Mouse (Mus musculus): ENCODE data around the gene Sdhaf1.
A peak's percentile ranks its signal among the peaks of the same experiment; 100 is the strongest.

Sdhaf1 gene

DNA sequence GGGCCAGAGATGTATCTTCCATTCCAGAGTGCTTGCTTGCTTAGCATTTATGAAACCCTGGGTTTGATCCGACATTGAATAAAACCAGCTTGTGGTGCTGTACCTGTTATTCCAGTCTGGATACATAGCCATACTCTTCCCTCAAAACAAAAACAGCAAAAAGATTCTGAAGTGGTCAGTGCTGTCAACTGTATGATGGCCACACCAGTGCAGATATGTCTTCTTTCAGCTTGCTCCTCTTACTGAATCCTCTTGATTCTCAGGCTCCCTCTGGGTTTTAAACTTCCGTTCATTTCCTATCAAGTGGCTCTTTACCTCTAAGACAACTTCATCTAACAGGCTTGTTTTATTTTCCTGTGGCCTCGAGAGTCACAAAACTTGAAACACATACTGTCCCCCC is at the start of gene Sdhaf1:
Gene Sdhaf1 (minus strand): TSS at position 101 of the 400 bp plus-strand sequence.
- no peak for DNase-seq

DNA sequence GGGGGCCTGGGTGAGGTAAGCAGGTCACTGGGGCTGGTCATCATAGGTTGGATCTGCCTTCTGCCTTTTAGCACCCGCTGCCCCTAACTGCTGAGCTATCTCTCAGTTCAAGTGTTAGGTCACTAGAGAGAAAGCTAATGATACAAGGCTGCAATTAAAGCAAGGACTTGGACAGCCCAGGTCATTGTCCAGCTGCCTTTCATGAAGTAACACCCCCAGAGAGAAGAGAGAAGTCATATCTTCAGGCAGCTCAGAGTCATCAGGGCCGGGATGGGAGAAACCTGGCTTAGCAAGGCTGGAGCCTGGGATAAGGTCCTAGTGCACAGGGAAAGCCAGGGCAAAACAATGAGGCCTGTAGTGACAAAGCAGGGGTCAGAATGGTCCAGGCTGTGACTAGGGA is 43.8 kb upstream of the Sdhaf1 start:
- no peak for DNase-seq

DNA sequence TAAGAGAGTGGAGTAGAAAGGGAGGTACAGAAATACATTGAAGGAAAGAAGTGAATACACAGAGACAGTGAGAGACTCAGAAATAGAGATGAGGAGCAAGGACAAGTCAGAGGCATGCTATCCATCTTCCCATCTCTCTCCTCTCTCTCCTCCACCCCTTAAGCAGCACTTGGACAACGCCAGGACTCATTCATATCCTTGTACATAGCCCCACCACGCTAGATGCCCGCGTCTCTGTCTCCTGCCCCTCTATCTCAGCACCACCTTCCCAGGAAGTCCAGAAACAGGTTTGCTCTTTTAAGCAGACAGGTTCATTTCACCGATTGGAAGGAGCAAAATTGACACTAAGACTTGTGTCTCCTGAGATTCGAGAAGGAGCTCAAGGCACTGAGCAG is 39.6 kb upstream of the Sdhaf1 start:
- no peak for DNase-seq

DNA sequence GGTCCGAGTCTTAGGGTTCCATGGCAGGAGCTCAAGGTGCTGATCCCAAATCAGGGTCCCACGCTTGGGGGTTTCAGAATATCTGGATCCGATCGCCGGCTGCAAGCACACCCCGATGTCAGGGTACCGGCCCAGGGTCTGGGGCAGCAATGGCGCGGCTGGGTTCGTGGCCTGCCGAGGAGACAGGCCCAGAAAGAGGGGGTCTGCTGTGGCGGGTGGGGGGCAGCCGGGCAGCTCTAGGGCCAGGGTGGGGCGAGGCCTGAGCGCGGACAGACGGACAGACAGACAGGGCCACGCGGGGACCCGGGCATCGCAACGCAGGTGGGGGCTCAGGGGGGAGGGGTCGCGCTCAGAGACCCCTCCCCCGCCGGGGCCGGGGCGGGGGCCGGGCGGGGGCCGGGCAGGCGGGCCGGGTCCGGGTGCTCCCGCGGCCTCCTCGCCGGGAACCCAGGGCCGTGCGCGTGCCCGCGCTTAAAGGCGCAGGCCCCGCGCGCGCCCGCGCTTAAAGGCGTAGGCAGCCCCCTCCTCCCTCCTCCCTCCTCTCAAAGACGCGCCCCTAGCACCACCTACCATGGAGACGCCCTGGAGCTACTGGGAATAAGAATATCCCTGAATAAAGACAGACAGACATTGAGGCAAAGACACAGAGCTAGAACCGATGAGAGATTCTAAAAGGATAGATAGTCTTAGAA is 39.1 kb upstream of the Sdhaf1 start, which contains the start of gene Lrfn3:
Gene Lrfn3 (minus strand): TSS at position 121 of the 692 bp plus-strand sequence.
- DNase-seq = no peak

DNA sequence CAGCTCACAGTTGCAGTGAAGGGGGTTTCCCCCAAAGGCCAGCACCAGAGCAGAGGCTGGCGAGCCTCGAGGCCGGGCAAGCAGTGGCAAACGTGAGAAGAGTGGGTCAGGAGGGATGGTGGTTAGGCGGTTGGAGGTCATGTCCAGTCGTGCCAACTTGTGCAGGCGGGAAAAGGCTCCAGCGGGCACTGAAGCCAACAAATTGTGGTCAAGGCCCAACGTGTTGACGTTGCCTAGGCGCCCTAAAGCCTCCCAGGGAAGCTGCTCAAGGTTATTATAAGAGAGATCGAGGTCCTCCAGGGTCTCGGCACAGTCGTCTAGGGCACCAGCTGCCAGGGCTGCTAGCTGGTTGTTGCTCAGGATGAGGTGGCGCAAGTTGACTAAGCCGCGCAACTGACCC is 36.3 kb upstream of the Sdhaf1 start:
- DNase-seq = no peak

DNA sequence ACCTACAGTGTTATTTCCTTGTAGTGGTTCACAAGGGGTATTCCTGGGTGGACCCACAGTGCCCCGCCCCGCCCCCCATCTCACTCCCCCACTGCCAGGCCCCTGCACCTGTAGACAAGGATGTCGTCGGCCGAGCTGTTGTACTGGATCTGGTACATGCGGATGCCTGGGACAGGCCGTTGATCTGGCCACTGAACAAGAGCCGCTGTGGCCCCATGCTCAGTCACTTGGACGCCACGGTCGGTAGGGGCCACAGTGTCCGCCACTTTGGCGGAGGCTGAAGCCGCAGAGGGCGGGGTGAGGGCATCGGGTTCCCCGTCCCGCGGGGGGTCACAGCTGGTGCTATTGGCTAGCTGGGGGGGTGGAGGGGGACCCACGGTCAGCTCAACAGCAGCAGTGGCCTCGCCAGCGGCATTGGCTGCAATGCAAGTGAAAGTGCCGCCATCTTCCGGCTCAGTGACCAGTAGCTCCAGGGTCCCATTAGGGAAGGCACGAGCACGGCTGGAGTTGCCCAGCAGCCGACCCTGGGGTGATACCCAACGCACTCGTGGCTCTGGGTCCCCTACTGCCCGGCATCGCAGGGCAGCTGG is 35.7 kb upstream of the Sdhaf1 start:
- DNase-seq = no peak

DNA sequence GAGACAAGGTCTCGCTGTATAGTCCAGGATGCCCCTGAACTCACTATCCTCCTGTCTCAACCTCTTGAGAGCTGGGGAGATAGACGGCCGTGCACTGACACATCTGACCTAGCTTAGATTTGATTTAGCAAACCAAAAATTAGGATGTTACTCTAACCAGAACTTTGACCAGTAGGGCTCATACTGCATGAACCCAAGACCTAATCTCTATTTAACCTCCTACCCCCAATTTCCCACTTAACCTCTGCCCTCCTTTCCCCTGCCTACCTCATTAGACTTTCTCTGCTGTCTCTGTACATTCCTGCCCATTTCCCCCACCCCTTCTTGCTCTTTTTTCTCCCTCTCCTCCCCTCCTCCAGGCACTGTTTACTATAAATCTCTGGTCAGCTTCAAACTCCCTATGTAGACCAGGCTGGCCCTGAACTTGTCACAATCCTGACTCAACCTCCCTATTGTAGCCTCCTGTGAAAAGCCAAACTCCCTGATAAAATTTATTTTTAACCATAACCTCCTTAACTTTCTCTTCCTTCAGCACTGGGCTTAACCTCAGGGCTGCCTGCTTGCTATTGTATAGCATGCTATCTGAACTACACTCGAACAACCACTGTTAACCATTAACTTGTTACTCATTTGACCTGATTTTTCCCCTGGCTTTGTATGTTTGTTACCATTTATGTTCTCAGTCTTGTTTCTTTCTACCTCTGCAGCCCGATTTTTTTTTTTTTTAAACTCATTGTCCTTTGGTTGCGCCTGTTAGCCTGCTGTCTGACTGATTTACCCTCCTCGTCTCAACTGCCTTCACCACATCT is 34.9 kb upstream of the Sdhaf1 start:
- no peak for DNase-seq

DNA sequence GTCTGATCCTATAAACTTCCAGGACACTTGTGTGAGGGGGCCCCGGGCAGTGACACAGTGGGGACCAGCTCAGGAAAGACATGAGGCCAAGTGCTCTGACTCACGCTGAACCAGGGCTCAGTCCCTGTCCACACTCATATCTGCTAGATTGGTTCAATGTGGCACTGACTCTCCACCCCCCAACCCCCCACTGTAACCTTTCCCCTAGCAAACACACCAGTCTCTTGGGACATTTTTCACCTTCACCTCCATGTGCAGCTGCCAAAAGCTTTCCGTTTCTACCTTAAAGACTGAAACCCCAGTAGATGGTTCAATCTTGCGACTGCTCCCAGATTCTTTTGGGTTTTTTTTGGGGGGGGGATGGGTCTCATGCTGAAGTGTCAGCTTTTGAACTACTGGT is 30.4 kb upstream of the Sdhaf1 start:
- DNase-seq = no peak

DNA sequence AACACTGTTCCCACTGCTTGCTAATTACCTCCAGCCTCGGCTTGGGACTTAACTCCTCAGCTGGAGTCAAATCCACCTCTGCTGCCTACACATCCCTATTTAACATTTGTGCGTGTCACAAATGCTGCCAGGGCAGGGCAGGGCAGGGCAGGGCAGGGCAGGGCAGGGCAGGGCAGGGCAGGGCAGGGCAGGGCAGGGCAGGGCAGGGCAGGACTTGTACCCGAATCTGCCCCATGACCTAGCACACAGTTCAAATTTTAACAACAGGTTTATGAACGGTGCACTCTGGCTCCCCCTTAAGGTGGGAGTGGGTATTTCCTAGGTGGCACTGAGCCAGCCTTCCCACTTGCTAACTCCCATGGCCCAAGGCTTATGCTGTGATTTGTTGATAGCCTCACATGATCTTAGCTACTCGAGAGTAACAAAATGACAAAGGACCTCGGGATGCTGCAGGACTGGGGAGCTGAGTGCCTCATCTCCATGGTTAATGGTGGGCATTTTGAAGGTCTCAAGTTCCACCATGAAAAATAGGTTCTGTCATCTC is 29.7 kb upstream of the Sdhaf1 start:
- DNase-seq = peak; percentile 37 to 57

DNA sequence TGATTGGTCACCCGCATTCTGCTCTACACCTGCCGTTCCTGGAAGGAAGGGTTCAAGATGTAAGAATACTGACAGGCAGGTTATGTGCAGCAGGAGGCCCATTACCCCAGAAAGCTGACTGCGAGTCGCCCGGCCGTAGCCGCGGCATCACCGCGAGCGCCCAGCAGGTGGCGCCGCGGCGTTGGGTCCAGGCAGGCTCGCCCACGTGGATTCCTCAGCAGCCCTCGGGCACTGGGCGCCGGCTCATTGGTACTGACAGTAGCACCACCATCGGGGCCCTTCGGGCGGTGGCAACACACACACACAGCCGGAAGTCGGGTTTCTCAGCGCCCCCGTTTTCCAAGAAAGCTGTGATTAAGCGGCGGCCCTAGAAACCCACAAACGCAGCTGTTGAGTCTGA is 24.1 kb upstream of the Sdhaf1 start:
- peak; percentile 65 to 69 for DNase-seq

DNA sequence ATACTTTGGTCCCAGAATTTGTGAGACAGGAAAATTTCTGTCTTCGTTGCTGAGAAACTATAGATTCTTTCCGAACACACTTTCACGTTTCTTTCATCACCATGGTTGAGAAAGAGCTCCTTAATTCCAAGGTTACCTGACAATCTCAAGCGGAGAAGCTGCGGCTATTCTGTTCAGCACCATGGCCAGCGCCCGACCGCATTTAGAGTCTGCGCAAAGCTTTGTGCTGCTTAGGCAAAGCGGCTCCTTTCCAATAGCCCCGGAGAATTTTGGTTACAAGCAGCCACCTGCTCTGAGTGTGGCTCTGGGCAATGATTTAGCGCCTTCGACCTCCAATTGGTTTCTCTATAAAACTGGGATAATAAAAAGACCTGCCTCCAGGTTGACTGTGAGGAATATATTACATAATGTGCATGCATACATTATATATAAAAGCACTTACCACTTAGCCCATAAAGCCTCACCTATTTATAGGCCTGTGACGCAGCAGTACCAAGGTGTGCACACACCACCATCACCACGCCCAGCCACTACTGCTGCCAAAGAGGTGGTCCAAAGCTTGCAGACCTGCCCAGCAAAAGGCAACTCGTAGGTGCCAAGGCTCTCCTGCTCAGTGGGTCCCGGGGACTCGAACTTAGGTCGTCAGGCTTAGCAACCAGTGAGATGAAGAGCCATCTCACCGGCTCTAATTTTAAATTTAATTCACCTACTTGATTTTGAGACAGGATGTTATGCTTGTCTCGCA is 23.1 kb upstream of the Sdhaf1 start:
- DNase-seq = peak; percentile 55 to 65

DNA sequence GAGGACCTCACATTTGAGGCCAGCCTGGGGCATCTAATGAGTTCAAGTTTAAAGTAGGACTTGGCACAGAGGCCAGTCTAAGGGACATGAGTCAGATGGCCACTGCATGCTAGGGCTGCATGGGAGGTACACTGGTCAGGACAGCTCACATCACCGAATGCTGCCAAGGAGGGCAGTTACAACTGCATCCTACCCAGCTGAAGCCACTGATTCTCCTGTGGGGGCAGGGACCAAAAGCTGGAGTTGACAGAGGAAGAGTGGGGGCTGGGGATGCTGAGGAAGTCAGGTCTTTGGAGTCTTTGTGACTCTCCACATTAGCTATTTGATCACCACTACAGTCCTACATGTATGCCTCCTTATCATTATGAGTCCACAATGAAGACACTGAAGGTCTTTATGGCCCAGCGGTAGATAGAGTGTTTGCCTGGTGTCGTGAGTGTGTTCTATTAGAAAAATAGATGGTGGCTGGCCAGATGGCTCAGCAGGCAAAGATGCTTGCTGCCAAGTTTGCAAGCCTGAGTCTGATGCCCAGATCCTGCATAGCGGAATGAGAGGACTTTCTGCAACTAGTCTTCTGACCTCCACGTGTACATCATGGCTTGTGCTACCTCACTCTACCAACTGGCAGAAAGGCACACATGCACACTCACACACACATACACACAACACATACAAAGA is 15.9 kb upstream of the Sdhaf1 start:
- no peak for DNase-seq

DNA sequence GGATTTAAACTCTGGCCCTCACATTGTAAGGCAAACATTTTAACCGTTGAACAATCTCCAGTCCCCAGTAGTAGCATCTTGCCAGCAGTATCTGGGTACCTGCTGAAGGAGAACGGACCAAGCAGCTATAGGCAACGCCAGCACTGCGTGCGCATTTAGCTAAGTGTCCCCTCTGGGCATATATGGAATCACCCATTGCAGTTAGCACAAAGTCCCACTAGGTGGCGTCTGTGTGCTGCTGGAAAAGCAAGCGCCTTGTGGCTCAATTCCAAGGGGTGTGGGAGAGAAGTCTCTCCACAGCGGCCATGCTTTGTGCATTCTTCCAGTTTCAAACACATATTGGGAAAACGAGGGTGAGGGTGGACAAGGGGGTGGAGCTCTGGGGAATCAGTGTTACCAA is 12.7 kb upstream of the Sdhaf1 start:
- DNase-seq = peak; percentile 61

DNA sequence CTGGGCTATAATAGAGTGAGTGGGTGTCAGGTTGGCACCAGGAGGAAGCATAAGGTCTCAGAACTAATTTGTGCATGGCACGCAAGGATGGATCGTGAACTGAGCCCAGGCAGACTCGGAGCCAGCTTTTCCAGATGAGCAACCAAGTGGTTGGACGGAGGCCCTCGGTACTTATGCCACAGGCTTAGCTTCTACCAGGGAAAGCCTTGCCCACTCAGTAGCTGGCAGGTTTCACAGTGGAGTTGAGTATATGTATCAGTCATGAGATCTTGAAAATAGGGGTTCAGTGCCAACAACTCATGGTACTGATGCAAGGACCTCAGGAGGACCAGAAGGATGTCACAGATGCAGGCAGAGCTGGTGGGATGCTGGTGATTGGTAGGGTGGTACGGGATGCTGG is 12.0 kb upstream of the Sdhaf1 start:
- DNase-seq = no peak

DNA sequence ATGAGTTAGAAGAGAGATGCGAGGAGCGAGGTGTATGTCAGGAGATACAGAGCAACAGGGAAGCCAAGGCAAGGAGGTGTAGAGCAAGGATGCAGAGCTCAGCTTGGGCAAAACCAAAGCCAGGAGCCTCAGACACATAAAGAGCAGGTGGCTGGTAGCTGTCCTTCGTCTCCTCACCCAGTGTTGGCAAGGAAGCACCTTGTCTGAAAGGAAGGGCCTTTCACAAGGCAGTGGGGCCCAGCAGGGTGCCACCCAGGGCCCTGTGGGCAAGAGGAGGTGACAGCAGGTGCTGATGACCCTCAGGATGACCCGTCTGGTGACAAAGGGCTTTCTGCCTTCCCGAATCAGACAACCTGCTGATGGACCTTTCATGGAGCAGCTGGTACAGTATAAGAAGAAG is 10.9 kb upstream of the Sdhaf1 start:
- no peak for DNase-seq

DNA sequence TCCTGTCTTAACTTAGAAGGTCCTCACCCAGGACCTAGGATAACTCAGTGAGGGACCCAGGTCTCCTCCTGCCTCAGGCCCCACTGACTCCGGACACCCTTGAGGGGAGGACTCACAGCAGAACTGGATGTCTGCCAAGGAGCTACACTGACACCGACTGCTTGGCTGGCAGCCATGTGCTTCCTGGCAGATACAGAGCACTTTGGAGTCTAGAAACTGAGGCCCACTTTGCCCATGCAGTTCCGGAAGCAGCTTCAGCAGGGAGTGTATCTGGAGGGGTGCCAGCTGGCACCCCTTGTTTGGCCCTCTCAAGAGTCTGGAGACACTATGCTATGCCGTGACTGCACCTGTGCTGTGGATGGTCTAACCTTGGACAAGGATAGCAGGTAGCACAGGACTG is 9.7 kb upstream of the Sdhaf1 start:
- peak; percentile 42 to 63 for DNase-seq

DNA sequence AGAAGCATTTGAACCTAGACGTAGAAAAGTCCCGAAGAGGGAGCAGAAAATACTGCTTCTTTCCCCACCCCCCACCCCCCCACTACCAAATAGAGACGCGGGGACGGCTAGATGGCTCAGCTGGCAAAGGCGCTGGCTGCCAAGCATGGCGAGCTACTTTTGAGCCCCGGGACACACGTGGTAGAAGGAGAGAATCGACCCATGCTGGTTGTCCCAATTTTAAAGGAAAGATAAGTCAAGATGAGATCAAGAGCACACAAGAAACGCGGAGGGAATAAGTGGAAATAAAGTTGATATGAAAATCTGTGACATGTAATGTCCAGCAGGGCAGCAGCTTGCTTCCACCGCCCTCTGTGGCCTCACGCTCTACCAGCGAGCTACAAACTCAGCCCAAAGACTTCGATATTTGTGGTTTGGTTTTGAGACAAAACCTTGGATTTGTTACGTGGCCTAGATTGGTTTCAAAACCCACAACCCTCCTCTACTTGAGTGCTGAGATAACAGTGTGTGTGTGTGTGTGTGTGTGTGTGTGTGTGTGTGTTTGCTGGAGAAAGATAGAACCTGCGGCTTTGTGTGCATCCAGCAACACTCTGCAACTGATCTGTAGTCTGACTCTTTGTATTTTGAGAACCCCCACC is 9.0 kb upstream of the Sdhaf1 start:
- DNase-seq = no peak

DNA sequence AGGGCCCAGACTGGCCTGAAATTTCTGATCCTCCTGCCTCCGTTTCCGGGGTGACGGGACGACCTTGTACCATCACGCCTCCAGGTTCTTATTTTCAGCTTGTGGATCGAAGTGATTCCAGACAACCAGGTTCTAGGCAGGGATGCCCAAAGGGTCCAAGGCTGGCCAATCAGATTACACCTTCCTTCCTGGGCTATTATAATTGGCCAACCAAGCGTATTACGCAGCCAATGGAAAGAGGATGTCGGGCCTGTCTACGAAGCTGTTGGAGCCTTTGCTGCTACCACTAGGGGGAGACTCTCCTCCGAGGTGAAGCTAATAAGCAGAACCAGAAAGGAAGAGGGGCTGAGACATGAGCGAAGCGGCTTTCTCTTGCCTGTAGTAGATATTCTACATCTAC is 8.2 kb upstream of the Sdhaf1 start:
- DNase-seq = peak; percentile 69 to 75

DNA sequence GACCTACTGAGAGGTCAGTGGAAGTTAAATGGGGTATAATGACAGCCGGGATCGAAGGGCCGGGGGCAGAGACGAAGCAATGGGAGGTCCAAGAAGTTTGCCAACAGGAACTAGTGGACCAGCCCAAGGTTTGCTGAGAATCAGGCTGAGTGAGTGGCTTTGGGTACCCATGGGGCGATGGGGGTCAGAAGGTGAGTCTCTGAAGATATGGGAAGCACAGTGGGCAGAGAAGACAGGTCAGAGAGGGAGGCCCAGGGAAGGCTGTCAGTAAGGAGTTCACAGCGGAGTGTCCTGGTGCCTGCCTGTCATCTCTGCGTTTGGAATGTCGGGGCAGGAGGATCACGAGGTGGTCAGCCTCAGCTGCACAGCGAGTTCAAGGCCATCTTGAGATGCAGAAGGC is 4.7 kb upstream of the Sdhaf1 start:
- no peak for DNase-seq

DNA sequence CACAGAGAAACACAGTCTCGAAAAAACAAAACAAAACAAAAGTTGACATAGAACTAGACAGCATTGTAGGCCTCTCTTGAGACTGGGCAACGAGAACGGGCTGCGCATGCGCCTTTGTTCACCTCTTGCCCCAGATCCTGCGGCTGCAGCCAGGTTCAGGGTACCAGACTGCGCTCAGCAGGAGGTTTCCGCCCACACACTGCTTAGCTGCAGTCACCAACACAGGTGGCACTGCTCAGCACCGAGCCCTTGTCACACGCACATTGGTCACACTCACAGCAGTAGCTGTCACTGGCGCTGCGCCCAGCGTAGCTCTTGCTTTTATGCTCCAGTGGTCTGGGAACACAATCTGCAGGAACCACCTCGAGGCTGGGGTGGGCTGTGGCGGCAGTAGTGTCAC is 3.4 kb upstream of the Sdhaf1 start:
- DNase-seq = no peak

DNA sequence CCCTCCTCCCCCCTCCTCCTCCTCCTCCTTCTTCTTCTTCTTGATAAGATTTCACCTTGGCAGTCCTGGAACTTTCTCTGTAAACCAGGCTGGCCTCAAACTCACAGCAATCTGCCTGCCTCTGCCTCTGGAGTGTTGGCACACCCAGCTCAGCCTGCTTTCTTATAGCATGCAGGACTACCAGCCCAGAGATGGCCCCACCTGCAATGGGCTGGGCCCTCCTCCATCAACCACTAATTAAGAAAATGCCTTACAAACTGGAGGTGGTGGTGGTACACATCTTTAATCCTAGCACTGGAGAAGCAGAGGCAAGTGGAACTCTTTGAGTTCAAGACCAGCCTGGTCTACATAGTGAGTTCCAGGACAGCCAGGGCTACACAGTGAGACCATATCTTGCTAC is 2.7 kb upstream of the Sdhaf1 start:
- no peak for DNase-seq

DNA sequence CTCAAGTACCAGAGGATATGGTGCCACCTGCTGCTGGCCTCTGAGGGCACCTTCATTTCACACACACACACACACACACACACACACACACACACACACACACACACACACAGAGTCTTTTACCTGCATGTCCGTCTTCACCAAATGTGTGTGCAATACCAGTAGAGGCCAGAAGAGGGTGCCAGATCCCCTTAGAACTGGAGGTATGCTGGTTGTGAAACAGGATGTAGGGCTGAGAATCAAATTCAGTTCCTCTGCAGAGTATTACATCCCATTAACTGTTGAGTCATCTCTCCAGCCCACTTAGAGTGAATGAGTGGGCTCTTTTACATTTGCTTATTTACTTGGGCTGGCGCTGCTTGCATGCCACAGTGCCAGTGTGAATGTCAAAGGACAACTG is 1.7 kb upstream of the Sdhaf1 start:
- DNase-seq = peak; percentile 64 to 67

All from thymus, postnatal 36 days (tissue).